Mouse (Mus musculus) neural tube, embryonic 13.5 days (tissue): ENCODE measurements at regions not wholly inside any gene's neighbourhood (a gene's known extent, or its start where the extent isn't known, plus 50 kb on each side); places are given as distances from the start of the nearest gene placed in this dataset.
"Not testable (repeated sequence)": the region's sequence is repeated elsewhere in the genome, so short reads cannot be mapped to it uniquely, and the experiment has no call there.

ENCODE experiments used
- ATAC-seq: fragments of 200-750 bp; cut with Nextera tagmentation; 2 replicates; pipeline ENCODE4 v1.8.0; 2017; ENCODE audit warnings: low read depth, mild to moderate bottlenecking, moderate TSS enrichment, moderate library complexity
- H3K27ac ChIP-seq: fragments of 300-500 bp; sonication (generic); replicated peaks from 2 replicates; pipeline ENCODE4 v1.5.1; 2015; ENCODE audit warnings: moderate library complexity, mild to moderate bottlenecking, inconsistent platforms
- H3K27me3 ChIP-seq: fragments of 300-500 bp; sonication (generic); 2 replicates; pipeline ENCODE4 v1.6.1; 2015; ENCODE audit warnings: mild to moderate bottlenecking, inconsistent platforms
- H3K36me3 ChIP-seq: fragments of 300-500 bp; sonication (generic); 2 replicates; pipeline ENCODE4 v1.6.1; 2015; ENCODE audit warnings: mild to moderate bottlenecking, inconsistent platforms
- H3K4me1 ChIP-seq: fragments of 300-500 bp; sonication (generic); replicated peaks from 2 replicates; pipeline ENCODE4 v1.6.1; 2015; ENCODE audit warnings: inconsistent platforms
- H3K4me2 ChIP-seq: fragments of 300-500 bp; sonication (generic); 2 replicates; pipeline ENCODE4 v1.6.1; 2015; ENCODE audit warnings: inconsistent platforms, mild to moderate bottlenecking, moderate library complexity
- H3K4me3 ChIP-seq: fragments of 300-500 bp; sonication (generic); 2 replicates; pipeline ENCODE4 v1.5.1; 2015; ENCODE audit warnings: mild to moderate bottlenecking, inconsistent platforms
- H3K9ac ChIP-seq: fragments of 300-500 bp; sonication (generic); 2 replicates; pipeline ENCODE4 v1.6.1; 2015; ENCODE audit warnings: moderate library complexity, mild to moderate bottlenecking, inconsistent platforms
- H3K9me3 ChIP-seq: fragments of 300-500 bp; sonication (generic); 2 replicates; pipeline ENCODE4 v1.6.1; 2016; ENCODE audit warnings: inconsistent platforms
- WGBS: fragments of 180-500 bp; shearing (Covaris S2); methylation state at CpG from one replicate; pipeline ENCODE4 v1.1.7; 2015; 5-methylcytosine and 5-hydroxymethylcytosine counted together

DNA sequence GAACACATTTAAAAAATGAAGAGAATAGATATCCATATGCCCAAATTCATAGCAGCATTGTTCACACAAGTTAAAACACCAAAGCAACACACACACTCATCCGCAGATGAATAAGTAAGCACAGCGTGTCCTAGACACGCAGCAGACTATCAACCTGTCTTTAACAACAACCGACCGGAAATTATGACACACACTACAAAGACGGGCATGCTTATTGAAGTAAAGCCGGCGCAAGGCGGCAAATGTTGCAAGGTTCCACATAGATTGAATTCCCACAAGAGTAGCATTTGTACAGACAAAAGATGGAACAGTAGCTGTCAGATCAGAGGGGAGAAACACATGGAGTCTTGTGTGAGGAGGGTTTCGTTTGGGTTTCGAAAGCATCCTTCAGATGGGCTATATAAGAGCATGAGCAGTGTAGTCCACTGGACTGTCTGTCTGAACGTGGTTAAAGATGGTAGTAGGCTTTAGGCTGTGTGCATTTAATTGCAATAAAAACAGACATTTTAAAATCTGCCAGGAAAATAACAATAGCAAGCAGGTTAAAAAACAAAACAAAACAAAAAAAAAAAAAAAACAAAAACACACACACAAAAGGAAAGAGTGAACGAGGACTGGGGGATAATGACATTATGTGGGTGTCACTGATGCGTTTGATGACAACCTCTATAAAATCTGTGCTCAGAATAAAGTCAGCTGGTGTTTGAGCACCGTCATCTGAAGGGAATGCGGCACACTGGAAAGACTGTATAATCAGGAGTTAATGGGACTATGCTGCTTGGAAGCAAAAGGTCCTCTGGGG is 78.1 kb upstream of the Fam78b start:
- Histone ChIP-seq H3K4me1 (peaks cover 32% of the 10 kb centered on the region), H3K9ac (peak overlapping the region; percentile 22), H3K27ac (peak overlapping the region; percentile 82), H3K4me3 (peak overlapping the region; percentile 15; the same call in 1 of the 2 replicates), H3K27me3 (no peaks in the 10 kb centered on the region), H3K9me3 (no peaks in the 10 kb centered on the region), H3K4me2 (peak overlapping the region; percentile 44), H3K36me3 (no peaks in the 10 kb centered on the region)
- ATAC-seq = peak; percentile 87
- WGBS = 39% methylated on average over 16 of the region's 16 CpGs

DNA sequence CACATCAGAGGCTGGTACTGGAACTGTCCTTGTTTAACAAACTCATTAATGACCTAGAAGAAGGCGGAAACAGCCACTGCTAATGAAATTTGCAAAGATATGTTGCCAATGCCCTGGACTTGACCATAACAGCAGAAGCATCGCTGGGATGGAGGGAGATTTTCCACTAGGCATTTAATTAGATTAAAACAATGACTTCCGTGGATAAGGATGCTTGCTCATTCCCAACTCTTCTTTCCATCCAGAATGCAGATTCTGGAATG is 77.6 kb upstream of the Fam78b start:
- no peak overlapping the region for H3K4me3 ChIP-seq
- no peaks in the 10 kb centered on the region for H3K36me3 ChIP-seq
- H3K9me3 ChIP-seq = no peaks in the 10 kb centered on the region
- peaks cover 32% of the 10 kb centered on the region for H3K4me1 ChIP-seq
- H3K27ac ChIP-seq = peak overlapping the region; percentile 82
- 33% methylated on average over 3 of the region's 3 CpGs for WGBS
- 0 out of 2 replicates have a peak, but pooled peaks have one; percentile 44 for ATAC-seq
- H3K9ac ChIP-seq = no peak overlapping the region
- H3K27me3 ChIP-seq = no peaks in the 10 kb centered on the region
- H3K4me2 ChIP-seq = peak overlapping the region; percentile 44

DNA sequence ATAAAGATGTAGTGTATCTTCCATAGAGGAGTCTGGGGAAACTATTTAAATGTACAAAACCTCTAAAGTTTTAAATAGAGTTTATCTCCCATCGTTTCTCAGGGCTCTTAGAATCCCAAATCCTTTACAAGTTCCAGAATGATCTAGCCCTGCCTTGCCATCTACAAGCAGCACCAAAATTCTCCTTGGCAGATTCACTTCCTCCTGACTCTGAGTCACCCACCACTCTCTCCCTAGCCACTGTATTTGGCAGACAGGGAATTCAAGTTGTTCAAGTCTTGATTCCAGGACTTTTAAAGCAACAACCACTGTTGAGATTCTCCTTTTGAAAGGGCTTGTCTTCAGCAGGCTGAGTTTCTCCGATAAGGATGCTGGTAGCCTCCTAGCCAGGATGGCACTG is 77.1 kb upstream of the Fam78b start:
- WGBS = 82% methylated on average over 2 of the region's 2 CpGs
- peak overlapping the region; percentile 82 for H3K27ac ChIP-seq

DNA sequence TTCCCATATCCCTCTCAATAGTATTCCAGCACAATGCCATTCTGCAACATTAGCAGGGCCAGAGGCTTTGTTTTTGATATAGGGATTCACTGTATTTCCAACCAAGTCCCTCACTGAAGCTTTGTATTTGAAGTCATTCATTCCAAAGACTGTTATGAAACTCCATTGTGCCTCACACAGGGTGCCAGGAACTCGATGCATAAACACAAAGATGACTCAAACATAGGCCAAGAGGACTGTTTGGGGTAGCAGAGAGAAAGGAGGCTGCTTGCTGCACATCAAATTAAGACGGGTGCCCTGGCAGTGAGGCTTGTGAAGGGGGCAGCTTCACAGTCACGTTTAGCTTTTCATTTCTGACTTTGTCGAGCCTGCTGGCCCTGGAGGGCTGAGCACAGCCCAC is 75.1 kb upstream of the Fam78b start:
- Histone ChIP-seq H3K36me3 (no peaks in the 10 kb centered on the region), H3K4me1 (peaks cover 32% of the 10 kb centered on the region), H3K4me2 (no peak overlapping the region), H3K27me3 (no peaks in the 10 kb centered on the region), H3K9ac (no peak overlapping the region), H3K4me3 (no peak overlapping the region), H3K27ac (no peak overlapping the region), H3K9me3 (no peaks in the 10 kb centered on the region)
- no peak for ATAC-seq
- WGBS = 39% methylated on average over 4 of the region's 4 CpGs

More for the DNA sequence above, 77.1 kb upstream of the Fam78b start:
- H3K4me3 ChIP-seq = no peak overlapping the region
- H3K4me1 ChIP-seq = peaks cover 32% of the 10 kb centered on the region
- H3K9me3 ChIP-seq = no peaks in the 10 kb centered on the region
- no peak overlapping the region for H3K9ac ChIP-seq
- H3K27me3 ChIP-seq = no peaks in the 10 kb centered on the region
- no peak overlapping the region for H3K4me2 ChIP-seq
- no peaks in the 10 kb centered on the region for H3K36me3 ChIP-seq
- ATAC-seq = no peak

DNA sequence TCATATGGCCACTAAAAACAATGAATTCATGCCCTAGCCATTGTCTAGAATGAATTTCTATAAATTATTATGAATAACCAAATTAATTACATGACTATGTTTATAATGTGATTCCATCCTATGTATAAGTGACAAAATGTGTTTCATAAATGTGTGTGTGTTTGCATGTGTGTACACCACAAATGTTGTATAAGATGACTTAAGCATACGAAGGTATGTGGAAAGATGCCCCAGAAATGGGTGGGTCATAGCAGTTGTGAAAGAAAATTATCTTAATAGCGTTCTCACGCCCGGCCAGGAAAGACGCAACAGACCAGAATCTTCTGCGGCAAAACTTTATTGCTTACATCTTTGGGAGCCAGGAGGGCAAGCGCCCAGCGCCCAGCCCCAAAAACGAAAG is 61.5 kb upstream of the Fam78b start:
- not testable (repeated sequence) for H3K9ac ChIP-seq, H3K27ac ChIP-seq, H3K36me3 ChIP-seq, ATAC-seq, H3K4me1 ChIP-seq, H3K27me3 ChIP-seq, H3K9me3 ChIP-seq
- Histone ChIP-seq H3K4me2 (peak overlapping the region; percentile 38), H3K4me3 (peak overlapping the region; percentile 25)
- WGBS = 58% methylated on average over 9 of the region's 9 CpGs

DNA sequence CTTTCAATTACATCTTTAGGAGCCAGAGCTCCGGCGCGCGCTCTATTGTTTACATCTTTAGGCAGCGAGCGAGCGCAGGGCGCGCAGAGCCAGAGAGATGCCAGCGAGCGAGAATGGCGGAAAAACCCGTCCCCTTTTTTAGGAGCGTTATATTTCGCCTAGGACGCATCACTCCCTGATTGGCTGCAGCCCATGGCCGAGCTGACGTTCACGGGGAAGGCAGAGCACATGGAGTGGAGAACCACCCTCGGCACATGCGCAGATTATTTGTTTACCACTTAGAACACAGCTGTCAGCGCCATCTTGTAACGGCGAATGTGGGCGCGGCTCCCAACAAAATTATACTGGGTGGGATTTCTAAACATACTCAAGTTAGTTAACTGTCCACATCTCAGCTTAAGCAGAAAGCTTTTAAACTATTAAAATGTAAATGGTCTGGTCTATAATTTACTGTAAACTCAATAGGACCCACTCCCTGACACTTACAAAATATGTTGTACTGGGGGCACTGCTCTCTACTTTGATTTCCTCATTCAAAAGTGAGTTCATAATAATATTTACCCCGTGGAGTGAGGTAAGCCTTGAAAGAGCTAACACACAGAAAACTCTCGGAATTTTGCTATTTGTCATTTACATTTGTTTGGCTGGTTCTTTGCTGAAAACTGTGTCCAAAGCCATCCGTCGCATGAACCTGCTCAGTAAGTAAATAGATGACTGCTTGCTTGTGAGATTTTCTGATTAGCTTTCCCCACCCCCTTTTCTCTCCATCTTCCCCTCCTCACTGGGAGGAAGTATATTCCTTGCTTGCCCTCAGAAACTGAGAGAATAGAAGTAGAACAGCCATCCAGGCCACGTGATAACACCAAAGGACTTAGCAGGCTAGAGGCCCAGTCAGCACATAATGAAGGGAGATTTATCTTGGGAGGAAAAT is 60.8 kb upstream of the Fam78b start:
- not testable (repeated sequence) for H3K9ac ChIP-seq, H3K36me3 ChIP-seq, H3K4me1 ChIP-seq, H3K9me3 ChIP-seq, H3K27me3 ChIP-seq
- peak; percentile 77 for ATAC-seq
- H3K4me2 ChIP-seq = peak overlapping the region; percentile 38
- peak overlapping the region; percentile 25 for H3K4me3 ChIP-seq
- H3K27ac ChIP-seq = peak overlapping the region; percentile 38; the same call in 1 of the 2 replicates
- WGBS = 64% methylated on average over 31 of the region's 31 CpGs

DNA sequence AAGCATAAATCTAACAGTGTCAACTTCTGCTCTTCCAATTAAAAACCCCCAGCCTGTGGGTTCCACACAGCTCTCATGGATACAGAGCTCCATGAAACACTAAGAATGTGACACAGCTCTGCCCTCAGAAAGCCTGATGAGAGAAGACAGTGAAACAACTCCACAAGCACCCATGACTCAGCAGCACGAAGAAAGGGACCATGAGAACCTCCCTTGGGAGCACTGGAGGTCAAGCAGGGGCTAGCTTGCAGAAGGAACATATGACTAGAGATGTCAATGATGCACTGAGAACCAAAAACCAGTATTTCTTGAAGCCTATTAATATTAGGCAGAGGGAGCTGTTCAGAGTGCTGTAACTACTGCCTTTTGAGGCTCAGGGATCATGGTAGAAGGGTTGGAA is 59.0 kb upstream of the Fam78b start:
- 70% methylated on average over 1 of the region's 1 CpGs for WGBS
- no peak overlapping the region for H3K27ac ChIP-seq
- H3K9me3 ChIP-seq = no peaks in the 10 kb centered on the region
- no peak overlapping the region for H3K9ac ChIP-seq
- H3K4me1 ChIP-seq = no peaks in the 10 kb centered on the region
- no peaks in the 10 kb centered on the region for H3K27me3 ChIP-seq
- no peak for ATAC-seq
- no peaks in the 10 kb centered on the region for H3K36me3 ChIP-seq
- no peak overlapping the region for H3K4me2 ChIP-seq
- no peak overlapping the region for H3K4me3 ChIP-seq

DNA sequence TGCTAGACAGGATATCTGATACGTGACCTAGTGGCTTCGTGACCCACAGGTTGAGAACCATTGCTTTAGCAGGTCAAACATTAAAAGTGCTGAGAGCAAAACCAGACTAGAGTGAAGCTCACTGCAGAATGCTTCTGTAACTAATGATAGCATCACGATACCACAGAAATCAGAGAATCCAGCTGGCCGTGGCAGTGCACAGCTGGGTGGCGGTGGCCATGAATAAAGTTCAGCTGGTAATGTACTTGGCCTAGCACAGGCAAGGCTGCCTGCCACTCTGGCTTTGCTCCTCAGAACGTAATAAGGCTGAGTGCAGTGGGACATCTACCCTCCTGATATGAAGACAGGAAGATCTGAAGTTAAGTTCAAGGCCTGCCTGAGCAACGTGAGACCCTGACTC is 56.7 kb upstream of the Fam78b start:
- H3K9me3 ChIP-seq = no peaks in the 10 kb centered on the region
- ATAC-seq = no peak
- H3K36me3 ChIP-seq = no peaks in the 10 kb centered on the region
- no peak overlapping the region for H3K4me2 ChIP-seq
- no peak overlapping the region for H3K4me3 ChIP-seq
- peaks cover 14% of the 10 kb centered on the region for H3K4me1 ChIP-seq
- no peak overlapping the region for H3K27ac ChIP-seq
- H3K9ac ChIP-seq = no peak overlapping the region
- WGBS = 80% methylated on average over 7 of the region's 7 CpGs
- H3K27me3 ChIP-seq = no peaks in the 10 kb centered on the region

DNA sequence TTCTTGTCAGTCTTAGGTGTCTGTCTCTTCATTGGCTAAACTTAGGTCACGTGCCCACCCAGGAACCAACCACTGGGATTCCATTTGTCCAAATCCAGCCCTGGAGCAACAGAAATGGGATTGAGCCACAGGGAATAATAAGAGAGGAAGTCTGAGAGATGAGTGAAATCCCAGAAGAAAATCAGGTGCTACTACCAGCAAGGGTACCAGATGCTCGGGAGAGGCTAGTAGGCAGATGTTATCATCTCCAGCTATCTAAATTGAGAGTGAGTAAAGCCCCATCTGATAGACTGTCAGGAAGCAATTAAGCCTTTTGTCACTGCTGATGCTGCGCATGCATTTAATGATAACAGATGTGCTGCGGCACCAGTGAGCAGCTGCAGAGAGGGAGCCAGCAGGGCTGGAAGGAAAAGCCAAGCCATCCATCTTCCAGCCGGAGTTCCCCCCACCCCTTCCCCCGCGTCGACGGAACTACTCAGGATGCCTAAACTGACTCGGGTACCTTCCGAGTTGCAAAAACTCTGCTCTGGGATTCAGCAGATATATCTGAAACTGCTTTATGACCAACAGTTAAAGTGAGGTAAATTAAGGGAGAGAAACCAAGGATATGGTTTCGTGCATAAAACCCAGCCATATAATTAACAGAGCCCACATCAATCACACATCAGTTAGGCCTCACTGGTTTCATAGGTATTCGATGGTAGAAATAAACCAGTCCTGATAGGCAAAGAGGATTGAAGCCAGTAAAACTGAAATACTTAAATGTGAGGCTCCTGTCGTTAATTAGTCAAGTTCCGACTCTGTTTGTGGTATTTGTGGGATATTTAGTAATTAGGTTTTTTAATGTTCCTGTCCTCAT is 53.1 kb upstream of the Fam78b start:
- no peak overlapping the region; the same call in 1 of the 2 replicates for H3K9ac ChIP-seq
- ATAC-seq = peak; percentile 93
- H3K9me3 ChIP-seq = no peaks in the 10 kb centered on the region
- H3K36me3 ChIP-seq = no peaks in the 10 kb centered on the region
- H3K4me2 ChIP-seq = peak overlapping the region; percentile 42
- H3K4me1 ChIP-seq = peaks cover 14% of the 10 kb centered on the region
- H3K27ac ChIP-seq = peak overlapping the region; percentile 67
- 30% methylated on average over 15 of the region's 15 CpGs for WGBS
- H3K4me3 ChIP-seq = peak overlapping the region; percentile 10
- H3K27me3 ChIP-seq = no peaks in the 10 kb centered on the region
